Mouse (Mus musculus) midbrain, postnatal 0 days (tissue): ENCODE measurements around the gene Hmcn2. TPM values are rescaled to one million over a fixed set of nuclear protein-coding genes. Genes with fewer than 3 reads are reported as not detected.

ENCODE experiments used
- ATAC-seq: fragments of 200-750 bp; cut with Nextera tagmentation; 2 replicates; pipeline ENCODE4 v1.8.0; 2017; ENCODE audit warnings: moderate number of reproducible peaks, mild to moderate bottlenecking, moderate TSS enrichment, moderate library complexity; ENCODE audit not compliant: low FRiP score
- DNase-seq: peaks from one replicate; pipeline ENCODE4 v3.0.0-alpha.2; 2015; ENCODE audit warnings: low spot score
- H3K27ac ChIP-seq: fragments of 300-500 bp; sonication (generic); 2 replicates; pipeline ENCODE4 v1.5.1; 2014; ENCODE audit warnings: low read depth, mild to moderate bottlenecking, low read length, mixed read lengths
- H3K27me3 ChIP-seq: fragments of 300-500 bp; sonication (generic); 2 replicates; pipeline ENCODE4 v1.6.1; 2014; ENCODE audit warnings: low read length, control low read depth, mixed read lengths; ENCODE audit not compliant: insufficient read depth
- H3K36me3 ChIP-seq: fragments of 300-500 bp; sonication (generic); 2 replicates; pipeline ENCODE4 v1.6.1; 2014; ENCODE audit warnings: low read length, control low read depth, mixed read lengths; ENCODE audit not compliant: insufficient read depth
- H3K4me1 ChIP-seq: fragments of 300-500 bp; sonication (generic); 2 replicates; pipeline ENCODE4 v1.6.1; 2014; ENCODE audit warnings: mild to moderate bottlenecking, control low read depth, antibody characterized with exemption, low read length, mixed read lengths; ENCODE audit not compliant: insufficient read depth
- H3K4me2 ChIP-seq: fragments of 300-500 bp; sonication (generic); 2 replicates; pipeline ENCODE4 v1.6.1; 2014; ENCODE audit warnings: low read depth, mild to moderate bottlenecking, low read length, mixed read lengths; ENCODE audit not compliant: poor library complexity, severe bottlenecking
- H3K4me3 ChIP-seq: fragments of 300-500 bp; sonication (generic); 2 replicates; pipeline ENCODE4 v1.5.1; 2014; ENCODE audit warnings: low read depth, mild to moderate bottlenecking, low read length, moderate library complexity
- H3K9ac ChIP-seq: fragments of 300-500 bp; sonication (generic); replicated peaks from 2 replicates; pipeline ENCODE4 v1.6.1; 2014; ENCODE audit warnings: mild to moderate bottlenecking, low read length, moderate library complexity, mixed read lengths; ENCODE audit not compliant: poor library complexity, severe bottlenecking
- H3K9me3 ChIP-seq: fragments of 300-500 bp; sonication (generic); 2 replicates; pipeline ENCODE4 v1.6.1; 2016; ENCODE audit warnings: low read length, control low read depth
- CTCF ChIP-seq: IDR thresholded peaks from 2 replicates; pipeline ENCODE4 v1.5.1; 2016; ENCODE audit warnings: antibody characterized with exemption, mild to moderate bottlenecking
- WGBS: fragments of 180-500 bp; shearing (Covaris S2); extraction: QIAGEN DNeasy Blood & Tissue Kit; methylation state at CpG from one replicate; pipeline ENCODE4 v1.1.7; 2014; 5-methylcytosine and 5-hydroxymethylcytosine counted together
- polyA plus RNA-seq: library from polyadenylated mRNA; unstranded; fragments of >200 nt; fragmentation: Nextera tagmentation; extraction: Ambion mirVana; gene quantifications from 2 replicates; pipeline ENCODE4 v1.2.1, GENCODE M21; 2015
- total RNA-seq: library from RNA; depleted of rRNA; stranded (reverse); fragments of >200 nt; gene quantifications from 2 replicates; pipeline ENCODE4 v1.2.3, GENCODE M21; 2014

Hmcn2 gene
- total and polyA plus RNA-seq, 2 experiments from 2014 or later: 0.37 to 0.60 TPM

DNA sequence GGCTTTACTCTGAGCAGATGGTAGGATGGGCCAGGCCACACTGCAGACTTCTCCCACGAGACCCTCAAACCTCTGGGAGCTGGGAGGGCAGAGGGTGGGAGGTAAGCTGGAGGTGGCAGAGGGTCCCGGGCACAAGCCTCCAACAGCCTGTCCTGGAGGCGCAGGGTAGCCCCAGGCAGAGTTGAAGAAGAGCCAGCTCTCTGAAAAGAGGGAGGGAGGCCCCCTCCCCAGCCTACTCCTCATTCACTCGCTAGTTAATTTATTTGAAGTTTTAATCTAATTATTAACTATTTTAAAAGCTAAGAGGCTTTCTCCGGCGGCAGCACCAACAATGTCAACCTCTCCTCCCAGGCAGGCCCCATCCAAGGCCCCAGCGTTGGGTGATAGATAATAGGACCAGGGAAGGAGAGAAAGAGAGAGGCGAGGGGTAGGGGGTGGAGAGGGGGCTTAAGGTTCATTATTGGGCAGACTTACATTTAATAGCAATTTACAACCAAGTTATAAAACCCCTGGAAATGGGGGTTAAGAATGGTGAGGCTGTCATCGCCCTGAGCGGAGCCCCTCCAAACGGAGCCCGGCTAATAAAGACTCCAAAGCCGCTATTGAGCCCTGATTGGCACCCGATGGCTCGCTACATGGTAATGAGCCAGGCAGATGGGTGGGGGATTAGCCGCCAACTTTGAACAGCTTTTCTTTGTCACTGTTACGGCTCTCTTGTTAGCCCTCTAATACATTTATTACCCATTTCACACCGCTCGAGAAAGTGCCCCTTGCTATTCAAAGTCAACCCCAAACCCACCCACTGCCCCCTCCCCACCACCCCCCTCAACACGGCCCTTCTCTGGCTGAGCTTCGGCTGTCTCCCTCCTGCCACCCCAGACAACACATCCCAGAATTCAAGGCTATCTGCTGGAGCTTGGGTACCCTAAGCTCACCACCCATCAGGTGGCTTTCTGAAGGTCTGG is 185.4 kb downstream of the Hmcn2 start:
- TF ChIP-seq CTCF: no peak
- Histone ChIP-seq H3K9me3 (no peaks in the 10 kb centered on the region), H3K27ac (no peak overlapping the region), H3K36me3 (no peaks in the 10 kb centered on the region), H3K9ac (no peak overlapping the region), H3K4me3 (no peak overlapping the region), H3K27me3 (peaks cover 24% of the 10 kb centered on the region), H3K4me1 (0 out of 2 replicates have a peak, but pooled peaks cover 3% of the 10 kb centered on the region), H3K4me2 (no peak overlapping the region)
- DNase-seq (peak; percentile 52), ATAC-seq (no peak)
- 22% methylated on average over 20 of the region's 21 CpGs for WGBS

- Histone ChIP-seq H3K36me3 (no peaks in the 10 kb centered on the region), H3K27me3 (peaks cover 19% of the 10 kb centered on the region), H3K4me3 (no peak overlapping the region), H3K9me3 (no peaks in the 10 kb centered on the region), H3K9ac (no peak overlapping the region), H3K4me2 (no peak overlapping the region), H3K27ac (no peak overlapping the region), H3K4me1 (0 out of 2 replicates have a peak, but pooled peaks cover 3% of the 10 kb centered on the region)
- DNase-seq (peak; percentile 36), ATAC-seq (no peak)
- 40% methylated on average over 22 of the region's 24 CpGs for WGBS
- TF ChIP-seq CTCF: no peak
Measured at GRCm38 (mm10) chr2:31500292-31501204, 186.3 kb downstream of the Hmcn2 start.

GRCm38 (mm10) chr2:31501448-31502130 is 187.4 kb downstream of the Hmcn2 start:
- no peaks in the 10 kb centered on the region for H3K9me3 ChIP-seq
- no peaks in the 10 kb centered on the region for H3K4me1 ChIP-seq
- no peak overlapping the region for H3K9ac ChIP-seq
- H3K4me2 ChIP-seq: no peak overlapping the region
- WGBS: 41% methylated on average over 20 of the region's 20 CpGs
- no peaks in the 10 kb centered on the region for H3K36me3 ChIP-seq
- peaks cover 19% of the 10 kb centered on the region for H3K27me3 ChIP-seq
- ATAC-seq: no peak
- no peak overlapping the region for H3K4me3 ChIP-seq
- peak; percentile 86 for DNase-seq
- H3K27ac ChIP-seq: no peak overlapping the region
- TF ChIP-seq CTCF: peak; percentile 40

GRCm38 (mm10) chr2:31502616-31503522 is 188.7 kb downstream of the Hmcn2 start:
- no peak overlapping the region for H3K27ac ChIP-seq
- no peaks in the 10 kb centered on the region for H3K36me3 ChIP-seq
- H3K4me2 ChIP-seq: no peak overlapping the region
- H3K27me3 ChIP-seq: peaks cover 17% of the 10 kb centered on the region
- no peak overlapping the region for H3K9ac ChIP-seq
- no peak for ATAC-seq
- 59% methylated on average over 15 of the region's 15 CpGs for WGBS
- no peak for DNase-seq
- H3K9me3 ChIP-seq: no peaks in the 10 kb centered on the region
- no peak overlapping the region for H3K4me3 ChIP-seq
- TF ChIP-seq CTCF: no peak
- no peaks in the 10 kb centered on the region for H3K4me1 ChIP-seq

DNA sequence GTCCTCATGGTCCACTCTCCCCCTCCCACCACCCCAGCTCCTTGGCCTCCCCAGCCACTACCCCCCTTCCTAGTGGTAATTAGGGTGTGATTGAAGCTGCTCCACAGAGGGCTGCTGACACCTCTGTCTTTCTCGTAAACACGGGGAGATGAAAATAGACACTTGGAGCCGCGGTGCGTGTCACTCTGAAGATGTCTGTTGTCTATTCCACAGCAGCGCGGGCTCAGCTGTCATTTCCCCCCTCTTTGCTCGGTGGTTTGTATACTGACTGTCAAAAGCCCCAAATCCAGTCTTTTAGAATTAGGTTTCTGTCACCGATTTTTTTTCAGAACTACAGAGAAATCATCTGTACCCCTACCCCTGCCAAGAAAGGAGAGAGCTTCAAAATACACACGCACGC is 191.3 kb downstream of the Hmcn2 start:
- Histone ChIP-seq H3K4me1 (no peaks in the 10 kb centered on the region), H3K36me3 (no peaks in the 10 kb centered on the region), H3K27ac (no peak overlapping the region), H3K4me3 (no peak overlapping the region), H3K4me2 (no peak overlapping the region), H3K9me3 (no peaks in the 10 kb centered on the region), H3K27me3 (0 out of 2 replicates have a peak, but pooled peaks cover 4% of the 10 kb centered on the region), H3K9ac (no peak overlapping the region)
- WGBS: 36% methylated on average over 11 of the region's 11 CpGs
- no peak for TF ChIP-seq CTCF
- no peak for ATAC-seq
- DNase-seq: no peak
